Mouse (Mus musculus) ES-Bruce4 (cell line): ENCODE measurements around the gene Noct.

Experiments
- CTCF ChIP-seq: IDR thresholded peaks from one replicate; pipeline ENCODE4 v1.8.1; 2011; ENCODE audit warnings: low read depth, low read length
- EP300 ChIP-seq: IDR thresholded peaks from 2 replicates; pipeline ENCODE4 v1.6.1; 2011; ENCODE audit warnings: low read depth, low read length; ENCODE audit not compliant: insufficient read depth
- POLR2A ChIP-seq: IDR thresholded peaks from one replicate; pipeline ENCODE4 v1.8.1; 2011; ENCODE audit warnings: low read length; ENCODE audit not compliant: insufficient read depth

DNA sequence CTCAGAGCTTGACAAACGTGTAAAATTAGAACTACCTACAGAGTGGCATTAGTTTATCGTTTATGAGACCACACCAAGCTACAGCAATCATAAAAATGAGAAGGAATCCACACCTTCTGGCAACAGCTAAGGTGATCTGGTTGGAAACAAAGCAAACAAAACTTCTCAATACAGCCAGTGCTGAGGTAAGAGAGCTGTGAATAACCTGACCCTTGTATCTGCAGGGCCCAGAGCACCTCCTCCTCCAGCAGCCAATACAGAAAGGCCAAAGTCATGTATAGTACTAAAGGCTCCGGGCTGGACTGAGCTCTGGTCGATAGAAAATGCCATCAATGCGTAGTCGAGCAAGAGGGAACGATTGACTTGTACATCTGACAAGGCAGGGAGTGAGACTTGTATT lies 23.4 kb upstream of the Noct start:
- no peak for TF ChIP-seq CTCF
- TF ChIP-seq POLR2A: no peak
- no peak for TF ChIP-seq EP300
